Mouse (Mus musculus): ENCODE measurements around the gene Syn3. TPM values are rescaled to one million over a fixed set of nuclear protein-coding genes. Genes with fewer than 3 reads are reported as not detected.
A peak's percentile ranks its signal among the peaks of the same experiment; 100 is the strongest.

Gene Syn3
- polyA plus RNA-seq, 2 experiments = 1.9 to 2.0 TPM

DNA sequence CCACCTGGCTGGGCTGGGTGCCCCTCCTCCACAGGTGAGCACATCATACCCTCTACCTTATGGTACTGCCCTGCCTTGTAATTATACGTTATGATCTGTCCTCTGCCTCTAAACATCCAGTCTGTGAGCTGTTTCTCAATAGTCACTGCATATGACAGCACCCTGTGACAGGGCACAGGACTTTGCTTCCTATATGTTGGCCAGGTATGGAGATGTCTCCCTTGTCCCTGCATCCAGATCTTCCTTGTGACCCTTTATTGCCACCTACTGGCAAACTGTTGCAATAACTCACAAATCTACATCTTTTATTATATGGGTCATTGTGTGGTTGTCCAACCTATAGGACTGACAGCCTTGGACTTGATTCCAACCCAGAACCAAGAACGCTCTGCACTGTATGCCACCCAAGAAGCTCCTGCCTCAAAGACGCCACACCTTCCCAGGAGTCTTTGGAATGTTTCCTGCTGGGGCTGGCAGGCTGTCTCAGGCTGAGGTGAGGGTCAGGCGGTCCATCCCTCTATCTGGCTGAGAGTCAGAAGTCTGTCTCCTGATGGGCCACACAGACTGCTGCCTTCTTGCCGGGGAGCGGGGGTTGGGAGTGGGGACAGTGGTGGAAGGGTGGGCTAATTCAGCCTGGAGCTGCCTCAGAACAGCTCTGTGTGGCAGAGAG lies 46.2 kb downstream of the Syn3 start:
- no peaks in the 10 kb centered on the region for H3K36me3 ChIP-seq (ENCODE audit: control insufficient read depth, insufficient read depth, low read length)
- no peaks in the 10 kb centered on the region for H3K27me3 ChIP-seq (ENCODE audit: control insufficient read depth, insufficient read depth, low read length)
- no peak overlapping the region for H3K4me2 ChIP-seq (replicated peaks; ENCODE audit: low read depth, low read length, severe bottlenecking)
- ATAC-seq (ENCODE audit: low FRiP score, low read depth) = peak; percentile 69; the same call in 1 of the 2 replicates
- no peak overlapping the region for H3K4me3 ChIP-seq (replicated peaks; ENCODE audit: low read length)
- no peaks in the 10 kb centered on the region for H3K9me3 ChIP-seq (ENCODE audit: control insufficient read depth, low read length)
- peak; percentile 67 for DNase-seq (ENCODE audit: low spot score)
- WGBS = 39% methylated on average over 5 of the region's 6 CpGs
- H3K9ac ChIP-seq (ENCODE audit: low read depth, low read length, severe bottlenecking) = no peak overlapping the region
- no peak for TF ChIP-seq POLR2A (IDR thresholded peaks at IDR 0.05; ENCODE audit: borderline replicate concordance, extremely low read depth, insufficient read depth, insufficient read length)
- no peak overlapping the region for H3K27ac ChIP-seq (replicated peaks; ENCODE audit: low read depth, low read length)
- no peaks in the 10 kb centered on the region for H3K4me1 ChIP-seq (ENCODE audit: control insufficient read depth, insufficient read depth, low read length)

- no peak overlapping the region for H3K4me3 ChIP-seq (replicated peaks; ENCODE audit: low read length)
- no peaks in the 10 kb centered on the region for H3K27me3 ChIP-seq (ENCODE audit: control insufficient read depth, insufficient read depth, low read length)
- no peak overlapping the region for H3K4me2 ChIP-seq (replicated peaks; ENCODE audit: low read depth, low read length, severe bottlenecking)
- no peak overlapping the region for H3K27ac ChIP-seq (replicated peaks; ENCODE audit: low read depth, low read length)
- no peak overlapping the region for H3K9ac ChIP-seq (ENCODE audit: low read depth, low read length, severe bottlenecking)
- 97% methylated on average over 5 of the region's 5 CpGs for WGBS
- no peaks in the 10 kb centered on the region for H3K9me3 ChIP-seq (ENCODE audit: control insufficient read depth, low read length)
- no peak for TF ChIP-seq POLR2A (IDR thresholded peaks at IDR 0.05; ENCODE audit: borderline replicate concordance, extremely low read depth, insufficient read depth, insufficient read length)
- ATAC-seq (ENCODE audit: low FRiP score, low read depth) (no peak), DNase-seq (ENCODE audit: low spot score) (no peak)
- H3K36me3 ChIP-seq (ENCODE audit: control insufficient read depth, insufficient read depth, low read length) = no peaks in the 10 kb centered on the region
- no peaks in the 10 kb centered on the region for H3K4me1 ChIP-seq (ENCODE audit: control insufficient read depth, insufficient read depth, low read length)
Observed at GRCm38 (mm10) chr10:86451294-86451693, 47.4 kb downstream of the Syn3 start.

DNA sequence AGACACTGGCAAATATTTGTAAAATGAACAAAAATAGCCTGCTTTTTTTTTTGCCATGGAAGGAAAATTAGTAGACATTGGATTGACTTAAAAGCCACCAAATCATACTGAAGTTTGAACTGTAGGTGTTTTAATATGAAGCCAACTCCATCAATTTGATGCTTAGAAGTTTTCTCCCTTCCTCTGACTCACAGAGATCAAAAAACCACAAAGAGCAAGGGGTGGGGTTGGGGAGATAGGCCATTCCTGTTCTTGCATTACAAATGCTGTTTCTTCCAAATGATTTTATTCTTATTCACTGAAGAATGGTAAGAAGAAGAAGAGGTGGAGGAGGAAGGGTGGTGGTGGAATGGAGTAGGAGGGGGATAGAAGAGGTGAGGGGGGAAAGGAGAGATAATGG lies 52.0 kb downstream of the Syn3 start:
- H3K4me3 ChIP-seq (replicated peaks; ENCODE audit: low read length) = no peak overlapping the region
- no peaks in the 10 kb centered on the region for H3K4me1 ChIP-seq (ENCODE audit: control insufficient read depth, insufficient read depth, low read length)
- TF ChIP-seq POLR2A (IDR thresholded peaks at IDR 0.05; ENCODE audit: borderline replicate concordance, extremely low read depth, insufficient read depth, insufficient read length) = no peak
- no peak for DNase-seq (ENCODE audit: low spot score)
- no peak for ATAC-seq (ENCODE audit: low FRiP score, low read depth)
- no peaks in the 10 kb centered on the region for H3K27me3 ChIP-seq (ENCODE audit: control insufficient read depth, insufficient read depth, low read length)
- H3K9ac ChIP-seq (ENCODE audit: low read depth, low read length, severe bottlenecking) = no peak overlapping the region
- H3K36me3 ChIP-seq (ENCODE audit: control insufficient read depth, insufficient read depth, low read length) = no peaks in the 10 kb centered on the region
- H3K4me2 ChIP-seq (replicated peaks; ENCODE audit: low read depth, low read length, severe bottlenecking) = no peak overlapping the region
- no peak overlapping the region for H3K27ac ChIP-seq (replicated peaks; ENCODE audit: low read depth, low read length)
- no peaks in the 10 kb centered on the region for H3K9me3 ChIP-seq (ENCODE audit: control insufficient read depth, low read length)

- DNase-seq (ENCODE audit: low spot score) (no peak), ATAC-seq (ENCODE audit: low FRiP score, low read depth) (no peak)
- Histone ChIP-seq H3K27ac (replicated peaks; ENCODE audit: low read depth, low read length) (no peak overlapping the region), H3K4me2 (replicated peaks; ENCODE audit: low read depth, low read length, severe bottlenecking) (no peak overlapping the region), H3K9me3 (ENCODE audit: control insufficient read depth, low read length) (no peaks in the 10 kb centered on the region), H3K9ac (ENCODE audit: low read depth, low read length, severe bottlenecking) (no peak overlapping the region), H3K4me3 (replicated peaks; ENCODE audit: low read length) (no peak overlapping the region), H3K4me1 (ENCODE audit: control insufficient read depth, insufficient read depth, low read length) (no peaks in the 10 kb centered on the region), H3K36me3 (ENCODE audit: control insufficient read depth, insufficient read depth, low read length) (no peaks in the 10 kb centered on the region), H3K27me3 (ENCODE audit: control insufficient read depth, insufficient read depth, low read length) (no peaks in the 10 kb centered on the region)
- TF ChIP-seq POLR2A (IDR thresholded peaks at IDR 0.05; ENCODE audit: borderline replicate concordance, extremely low read depth, insufficient read depth, insufficient read length) = no peak
- 72% methylated on average over 2 of the region's 2 CpGs for WGBS
Observed at GRCm38 (mm10) chr10:86445207-86445606, 53.5 kb downstream of the Syn3 start.

- Histone ChIP-seq H3K4me3 (replicated peaks; ENCODE audit: low read length) (no peak overlapping the region), H3K9me3 (ENCODE audit: control insufficient read depth, low read length) (no peaks in the 10 kb centered on the region), H3K4me1 (ENCODE audit: control insufficient read depth, insufficient read depth, low read length) (no peaks in the 10 kb centered on the region), H3K9ac (ENCODE audit: low read depth, low read length, severe bottlenecking) (no peak overlapping the region), H3K27ac (replicated peaks; ENCODE audit: low read depth, low read length) (no peak overlapping the region), H3K27me3 (ENCODE audit: control insufficient read depth, insufficient read depth, low read length) (no peaks in the 10 kb centered on the region), H3K4me2 (replicated peaks; ENCODE audit: low read depth, low read length, severe bottlenecking) (no peak overlapping the region), H3K36me3 (ENCODE audit: control insufficient read depth, insufficient read depth, low read length) (no peaks in the 10 kb centered on the region)
- WGBS = 73% methylated on average over 3 of the region's 3 CpGs
- no peak for TF ChIP-seq POLR2A (IDR thresholded peaks at IDR 0.05; ENCODE audit: borderline replicate concordance, extremely low read depth, insufficient read depth, insufficient read length)
- DNase-seq (ENCODE audit: low spot score) (no peak), ATAC-seq (ENCODE audit: low FRiP score, low read depth) (no peak)
Observed at GRCm38 (mm10) chr10:86444665-86445064, 54.0 kb downstream of the Syn3 start.
